Mouse (Mus musculus) G1E (cell line): ENCODE results near the gene Mettl24. TPM values are rescaled to one million over a fixed set of nuclear protein-coding genes. Genes with fewer than 3 reads are reported as not detected.

Source experiments
- ATAC-seq: 2 replicates; pipeline ENCODE4 v1.8.0; 2016; ENCODE audit warnings: mild to moderate bottlenecking; ENCODE audit not compliant: insufficient number of reproducible peaks, poor library complexity, low FRiP score, severe bottlenecking; ENCODE audit errors: extremely low read depth
- DNase-seq: peaks from one replicate; pipeline ENCODE4 v3.0.0; 2012; ENCODE audit warnings: low spot score
- H3K27me3 ChIP-seq: 2 replicates; pipeline ENCODE4 v1.6.1; 2012; ENCODE audit warnings: mild to moderate bottlenecking, low read length, inconsistent platforms; ENCODE audit not compliant: insufficient read depth
- H3K36me3 ChIP-seq: replicated peaks from 2 replicates; pipeline ENCODE3; 2012; ENCODE audit warnings: mild to moderate bottlenecking, inconsistent platforms
- H3K4me1 ChIP-seq: 2 replicates; pipeline ENCODE4 v1.6.1; 2012; ENCODE audit warnings: low read depth, low read length, inconsistent platforms, mixed read lengths; ENCODE audit not compliant: insufficient read depth
- H3K4me3 ChIP-seq: 2 replicates; pipeline ENCODE4 v1.5.1; 2012; ENCODE audit warnings: low read depth, mild to moderate bottlenecking, inconsistent platforms, low read length, moderate library complexity, mixed read lengths
- H3K9me3 ChIP-seq: replicated peaks from 2 replicates; pipeline ENCODE4 v1.6.1; 2012; ENCODE audit warnings: inconsistent platforms
- CTCF ChIP-seq: IDR thresholded peaks from 2 replicates; pipeline ENCODE4 v1.5.1; 2012; ENCODE audit warnings: low read depth, low read length, inconsistent platforms, mixed read lengths
- GATA1 ChIP-seq: IDR thresholded peaks from 2 replicates; pipeline ENCODE4 v1.6.1; 2012; ENCODE audit warnings: borderline replicate concordance, low read length, inconsistent platforms, mixed read lengths
- GATA2 ChIP-seq: IDR thresholded peaks from 2 replicates; pipeline ENCODE4 v1.6.1; 2012; ENCODE audit warnings: low read depth, low read length, inconsistent platforms, borderline replicate concordance
- POLR2AphosphoS5 ChIP-seq: IDR thresholded peaks from 2 replicates; pipeline ENCODE4 v1.6.1; 2012; ENCODE audit warnings: low read depth, low read length, inconsistent platforms; ENCODE audit not compliant: insufficient replicate concordance
- TAL1 ChIP-seq: conservative IDR thresholded peaks from 2 replicates; pipeline ENCODE4 v1.6.1; 2012; ENCODE audit warnings: low read depth, low read length, inconsistent platforms, mixed read lengths
- polyA plus RNA-seq: library from polyadenylated mRNA; stranded (reverse); fragments of >175 nt; gene quantifications from 2 replicates; pipeline ENCODE4 v1.2.3, GENCODE M21; 2012
- total RNA-seq, 2 experiments: library from RNA; stranded (forward) in 1 of 2; stranded (reverse) in 1 of 2; fragments of 200-1000 nt in 1 of 2; fragments of >200 nt in 1 of 2; fragmentation: Nextera tagmentation in 1 of 2; gene quantifications; 2 replicates each; pipeline ENCODE4 v1.2.3; 2014 to 2017

Gene Mettl24
- total and polyA plus RNA-seq, 3 experiments: not detected

DNA sequence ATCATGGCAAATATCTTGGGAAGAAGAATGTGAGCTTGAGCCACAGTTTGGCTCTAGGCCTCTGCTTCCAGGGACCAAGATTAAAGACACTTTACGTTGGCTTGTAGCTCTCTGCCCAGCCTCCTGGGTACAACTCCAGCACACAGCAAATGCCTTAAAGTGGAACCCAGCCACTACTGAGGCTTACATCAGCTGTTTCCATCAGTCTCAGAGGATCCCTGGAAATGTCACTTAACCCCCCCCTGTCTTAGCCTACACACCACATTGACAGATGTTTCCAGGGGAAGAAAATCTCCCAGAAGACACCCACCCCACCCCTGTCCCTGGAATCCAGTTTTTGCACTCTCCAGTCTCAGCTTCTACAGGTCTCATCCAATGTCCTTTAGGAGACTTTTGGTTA is 16.1 kb upstream of the Mettl24 start:
- Histone ChIP-seq H3K27me3 (no peaks in the 10 kb centered on the region), H3K4me3 (no peak overlapping the region), H3K9me3 (peaks cover 6% of the 10 kb centered on the region), H3K4me1 (no peaks in the 10 kb centered on the region), H3K36me3 (no peaks in the 10 kb centered on the region)
- TF ChIP-seq CTCF (no peak), POLR2AphosphoS5 (no peak), GATA2 (no peak), GATA1 (no peak), TAL1 (no peak)
- DNase-seq (no peak), ATAC-seq (no peak)

GRCm38 (mm10) chr10:40668640-40669039 is 14.4 kb upstream of the Mettl24 start:
- H3K36me3 ChIP-seq: no peaks in the 10 kb centered on the region
- no peak for ATAC-seq
- H3K9me3 ChIP-seq: peaks cover 6% of the 10 kb centered on the region
- TF ChIP-seq CTCF (no peak), POLR2AphosphoS5 (no peak), GATA2 (no peak), GATA1 (no peak), TAL1 (no peak)
- H3K27me3 ChIP-seq: no peaks in the 10 kb centered on the region
- H3K4me1 ChIP-seq: no peaks in the 10 kb centered on the region
- H3K4me3 ChIP-seq: no peak overlapping the region
- DNase-seq: no peak

DNA sequence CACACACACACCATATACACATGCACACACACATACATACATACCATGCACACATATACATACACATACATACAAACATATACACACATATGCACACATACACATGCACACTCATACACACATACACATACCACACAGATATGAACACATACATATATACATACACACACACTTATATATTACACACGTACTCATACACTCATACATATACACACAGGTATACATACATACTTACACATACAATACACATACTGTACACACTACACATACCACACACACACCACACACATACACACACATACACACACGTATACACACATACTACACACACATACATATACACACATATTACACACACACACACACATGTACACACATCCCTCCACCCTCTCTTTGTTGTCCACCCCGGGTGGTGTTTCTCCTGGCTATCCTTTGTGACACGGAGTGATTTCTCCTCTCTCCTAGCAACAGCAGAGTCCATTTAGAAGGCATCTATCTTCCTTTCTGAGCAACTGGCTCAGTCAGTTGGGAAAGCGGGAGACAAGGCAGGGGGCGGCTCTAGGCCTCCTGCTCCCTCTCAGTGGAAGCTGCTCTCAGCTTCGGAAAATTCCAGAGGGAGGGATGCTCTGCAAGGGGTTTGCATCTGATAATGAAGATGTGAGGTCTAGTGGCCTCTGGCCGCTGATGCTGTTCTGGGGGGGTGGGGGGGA is 10.3 kb upstream of the Mettl24 start:
- H3K27me3 ChIP-seq: no peaks in the 10 kb centered on the region
- no peaks in the 10 kb centered on the region for H3K9me3 ChIP-seq
- no peaks in the 10 kb centered on the region for H3K4me1 ChIP-seq
- H3K4me3 ChIP-seq: no peak overlapping the region
- ATAC-seq (no peak), DNase-seq (no peak)
- no peaks in the 10 kb centered on the region for H3K36me3 ChIP-seq
- TF ChIP-seq TAL1 (no peak), GATA1 (no peak), POLR2AphosphoS5 (no peak), GATA2 (no peak), CTCF (no peak)

DNA sequence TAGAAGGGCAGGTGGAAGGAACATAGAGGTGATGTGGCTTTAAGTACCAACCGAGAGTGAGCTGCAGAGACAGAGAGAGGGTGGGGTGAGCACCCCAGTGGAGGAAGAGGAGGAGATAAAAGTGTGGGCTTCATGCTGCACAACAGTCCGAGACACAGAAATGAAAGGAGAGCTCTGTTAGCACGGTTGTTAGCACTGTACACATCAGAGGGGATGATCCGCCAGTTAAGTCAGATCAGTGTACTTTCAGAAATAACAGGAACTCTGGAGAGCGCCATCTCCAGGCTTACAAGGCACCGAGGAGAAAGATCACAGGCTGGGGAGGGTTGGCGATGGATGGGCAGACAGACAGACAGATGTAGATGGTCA is 9.8 kb upstream of the Mettl24 start:
- H3K36me3 ChIP-seq: no peaks in the 10 kb centered on the region
- DNase-seq (no peak), ATAC-seq (no peak)
- H3K9me3 ChIP-seq: no peaks in the 10 kb centered on the region
- H3K4me3 ChIP-seq: no peak overlapping the region
- H3K27me3 ChIP-seq: no peaks in the 10 kb centered on the region
- no peak for TF ChIP-seq GATA1
- TF ChIP-seq TAL1: no peak
- TF ChIP-seq GATA2: no peak
- no peak for TF ChIP-seq CTCF
- no peak for TF ChIP-seq POLR2AphosphoS5
- no peaks in the 10 kb centered on the region for H3K4me1 ChIP-seq

- TF ChIP-seq TAL1: no peak
- TF ChIP-seq GATA2: no peak
- TF ChIP-seq CTCF: no peak
- TF ChIP-seq GATA1: no peak
- TF ChIP-seq POLR2AphosphoS5: no peak
- DNase-seq (no peak), ATAC-seq (no peak)
- H3K9me3 ChIP-seq: no peaks in the 10 kb centered on the region
- no peaks in the 10 kb centered on the region for H3K4me1 ChIP-seq
- H3K36me3 ChIP-seq: no peaks in the 10 kb centered on the region
- H3K4me3 ChIP-seq: no peak overlapping the region
- no peaks in the 10 kb centered on the region for H3K27me3 ChIP-seq
Observed at GRCm38 (mm10) chr10:40674151-40674550, 8.9 kb upstream of the Mettl24 start.

DNA sequence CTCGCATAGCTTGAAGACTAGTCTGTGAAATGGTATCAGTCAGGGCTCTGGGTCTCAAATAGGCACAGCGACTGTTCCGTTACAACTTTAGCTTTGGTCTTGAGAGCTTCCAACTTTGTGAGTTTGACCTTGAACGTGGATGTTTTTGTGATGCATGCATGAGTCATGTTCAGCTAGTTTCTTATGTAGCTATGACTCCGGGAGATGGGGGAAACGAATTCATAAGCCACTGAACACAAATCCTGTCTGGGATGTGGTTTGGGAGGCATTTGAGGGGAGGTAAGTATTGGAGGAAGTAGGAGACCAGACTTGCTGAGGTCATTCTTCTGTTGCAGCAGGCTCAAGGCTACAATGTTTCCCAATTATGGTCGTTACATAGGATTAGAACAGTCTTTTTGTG is 7.2 kb upstream of the Mettl24 start:
- Histone ChIP-seq H3K36me3 (no peaks in the 10 kb centered on the region), H3K27me3 (no peaks in the 10 kb centered on the region), H3K9me3 (no peaks in the 10 kb centered on the region), H3K4me3 (no peak overlapping the region), H3K4me1 (no peaks in the 10 kb centered on the region)
- ATAC-seq (no peak), DNase-seq (no peak)
- no peak for TF ChIP-seq POLR2AphosphoS5
- no peak for TF ChIP-seq GATA1
- no peak for TF ChIP-seq GATA2
- TF ChIP-seq CTCF: no peak
- TF ChIP-seq TAL1: no peak

DNA sequence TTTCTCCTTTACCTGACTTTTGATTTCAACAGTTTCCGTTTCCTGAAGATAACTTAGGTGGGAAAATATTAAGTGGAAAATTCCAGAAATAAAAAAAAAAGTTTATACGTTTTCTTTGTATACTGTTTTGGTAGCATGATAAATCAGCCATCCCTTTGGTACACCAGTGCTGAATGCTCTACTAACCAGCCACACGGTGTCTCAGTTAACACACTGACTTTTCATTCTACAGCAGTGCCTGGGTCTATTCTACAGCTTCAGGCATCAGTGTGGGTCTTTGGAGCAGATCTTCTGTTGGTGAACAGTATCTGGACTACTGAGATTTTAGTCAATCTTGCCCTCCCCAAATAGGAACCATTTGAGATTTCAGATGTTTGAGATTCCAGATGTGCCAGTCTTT is 4.6 kb upstream of the Mettl24 start:
- DNase-seq: no peak
- no peak for ATAC-seq
- no peak overlapping the region for H3K4me3 ChIP-seq

More for the DNA sequence above, 4.6 kb upstream of the Mettl24 start:
- no peaks in the 10 kb centered on the region for H3K36me3 ChIP-seq
- no peak for TF ChIP-seq CTCF
- TF ChIP-seq TAL1: no peak
- no peak for TF ChIP-seq POLR2AphosphoS5
- no peak for TF ChIP-seq GATA1
- TF ChIP-seq GATA2: no peak
- H3K4me1 ChIP-seq: no peaks in the 10 kb centered on the region
- no peaks in the 10 kb centered on the region for H3K9me3 ChIP-seq
- peaks cover 6% of the 10 kb centered on the region; the same call in 1 of the 2 replicates for H3K27me3 ChIP-seq
